Mouse (Mus musculus) liver, embryonic 12.5 days (tissue): ENCODE measurements around the gene Wwox. TPM values are rescaled to one million over a fixed set of nuclear protein-coding genes. Genes with fewer than 3 reads are reported as not detected.

ENCODE experiments used
- ATAC-seq: fragments of 200-750 bp; cut with Nextera tagmentation; 2 replicates; pipeline ENCODE4 v1.8.0; 2017; ENCODE audit warnings: moderate number of reproducible peaks, mild to moderate bottlenecking, moderate library complexity
- H3K27ac ChIP-seq: fragments of 300-500 bp; sonication (generic); 2 replicates; pipeline ENCODE4 v1.5.1; 2016; ENCODE audit warnings: mild to moderate bottlenecking
- H3K27me3 ChIP-seq: fragments of 300-500 bp; sonication (generic); replicated peaks from 2 replicates; pipeline ENCODE4 v1.6.1; 2016; ENCODE audit warnings: mild to moderate bottlenecking, moderate library complexity
- H3K36me3 ChIP-seq: fragments of 300-500 bp; sonication (generic); 2 replicates; pipeline ENCODE4 v1.6.1; 2016; ENCODE audit warnings: mild to moderate bottlenecking, moderate library complexity
- H3K4me1 ChIP-seq: fragments of 300-500 bp; sonication (generic); 2 replicates; pipeline ENCODE4 v1.6.1; 2016
- H3K4me2 ChIP-seq: fragments of 300-500 bp; sonication (generic); 2 replicates; pipeline ENCODE4 v1.6.1; 2016; ENCODE audit warnings: mild to moderate bottlenecking, moderate library complexity
- H3K4me3 ChIP-seq: fragments of 300-500 bp; sonication (generic); 2 replicates; pipeline ENCODE4 v1.5.1; 2016; ENCODE audit warnings: mild to moderate bottlenecking, moderate library complexity
- H3K9ac ChIP-seq: fragments of 300-500 bp; sonication (generic); 2 replicates; pipeline ENCODE4 v1.6.1; 2016; ENCODE audit warnings: mild to moderate bottlenecking, moderate library complexity
- H3K9me3 ChIP-seq: fragments of 300-500 bp; sonication (generic); replicated peaks from 2 replicates; pipeline ENCODE4 v1.6.1; 2016; ENCODE audit warnings: mild to moderate bottlenecking, moderate library complexity
- WGBS: fragments of 180-500 bp; shearing (Covaris S2); methylation state at CpG from one replicate; pipeline ENCODE4 v1.1.7; 2016; ENCODE audit not compliant: insufficient replicate concordance; 5-methylcytosine and 5-hydroxymethylcytosine counted together
- polyA plus RNA-seq: library from polyadenylated mRNA; unstranded; fragments of >200 nt; fragmentation: Nextera tagmentation; extraction: Ambion mirVana; gene quantifications from 2 replicates; pipeline ENCODE4 v1.2.1, GENCODE M21; 2016

Gene Wwox
- polyA plus RNA-seq, 1 experiment from 2014 or later, result 5.2 TPM

GRCm38 (mm10) chr8:115109309-115109708, 669.9 kb downstream of the Wwox start:
- ATAC-seq, result no peak
- H3K9ac ChIP-seq, result no peak overlapping the region
- no peak overlapping the region for H3K4me3 ChIP-seq
- 0 out of 2 replicates have a peak, but pooled peaks cover 3% of the 10 kb centered on the region for H3K4me1 ChIP-seq
- no peaks in the 10 kb centered on the region for H3K27me3 ChIP-seq
- no peaks in the 10 kb centered on the region for H3K36me3 ChIP-seq
- no peak overlapping the region for H3K27ac ChIP-seq
- H3K9me3 ChIP-seq, result no peaks in the 10 kb centered on the region
- WGBS, result 63% methylated on average over 3 of the region's 3 CpGs
- H3K4me2 ChIP-seq, result no peak overlapping the region

- 46% methylated on average over 9 of the region's 9 CpGs for WGBS
- no peak overlapping the region for H3K4me3 ChIP-seq
- H3K27ac ChIP-seq, result no peak overlapping the region
- 0 out of 2 replicates have a peak, but pooled peaks cover 3% of the 10 kb centered on the region for H3K4me1 ChIP-seq
- no peak overlapping the region for H3K9ac ChIP-seq
- no peaks in the 10 kb centered on the region for H3K36me3 ChIP-seq
- no peak overlapping the region for H3K4me2 ChIP-seq
- no peaks in the 10 kb centered on the region for H3K9me3 ChIP-seq
- ATAC-seq, result no peak
- H3K27me3 ChIP-seq, result no peaks in the 10 kb centered on the region
Measured at GRCm38 (mm10) chr8:115110423-115110822, 671.0 kb downstream of the Wwox start.

GRCm38 (mm10) chr8:115112062-115112461, 672.6 kb downstream of the Wwox start:
- WGBS, result 62% methylated on average over 2 of the region's 2 CpGs

GRCm38 (mm10) chr8:115114498-115114897, 675.0 kb downstream of the Wwox start:
- H3K9ac ChIP-seq, result no peak overlapping the region
- no peaks in the 10 kb centered on the region for H3K36me3 ChIP-seq
- no peak overlapping the region for H3K27ac ChIP-seq
- H3K4me3 ChIP-seq, result no peak overlapping the region
- no peak overlapping the region for H3K4me2 ChIP-seq
- WGBS, result 52% methylated on average over 6 of the region's 6 CpGs
- no peaks in the 10 kb centered on the region for H3K9me3 ChIP-seq
- ATAC-seq, result no peak
- H3K27me3 ChIP-seq, result no peaks in the 10 kb centered on the region
- H3K4me1 ChIP-seq, result 0 out of 2 replicates have a peak, but pooled peaks cover 3% of the 10 kb centered on the region

More at GRCm38 (mm10) chr8:115112062-115112461, 672.6 kb downstream of the Wwox start:
- 0 out of 2 replicates have a peak, but pooled peaks cover 3% of the 10 kb centered on the region for H3K4me1 ChIP-seq
- ATAC-seq, result no peak
- H3K4me2 ChIP-seq, result no peak overlapping the region
- no peak overlapping the region for H3K27ac ChIP-seq
- no peak overlapping the region for H3K9ac ChIP-seq
- H3K27me3 ChIP-seq, result no peaks in the 10 kb centered on the region
- no peaks in the 10 kb centered on the region for H3K36me3 ChIP-seq
- H3K9me3 ChIP-seq, result no peaks in the 10 kb centered on the region
- no peak overlapping the region for H3K4me3 ChIP-seq

GRCm38 (mm10) chr8:115126081-115126480, 686.6 kb downstream of the Wwox start:
- Histone ChIP-seq H3K9ac (no peak overlapping the region), H3K4me2 (no peak overlapping the region), H3K4me1 (no peaks in the 10 kb centered on the region), H3K27me3 (no peaks in the 10 kb centered on the region), H3K4me3 (no peak overlapping the region), H3K36me3 (no peaks in the 10 kb centered on the region), H3K9me3 (no peaks in the 10 kb centered on the region), H3K27ac (no peak overlapping the region)
- 79% methylated on average over 7 of the region's 7 CpGs for WGBS
- ATAC-seq, result no peak

- Histone ChIP-seq H3K9me3 (no peaks in the 10 kb centered on the region), H3K27me3 (no peaks in the 10 kb centered on the region), H3K9ac (no peak overlapping the region), H3K36me3 (no peaks in the 10 kb centered on the region), H3K4me3 (no peak overlapping the region), H3K4me2 (no peak overlapping the region), H3K4me1 (no peaks in the 10 kb centered on the region), H3K27ac (no peak overlapping the region)
- no peak for ATAC-seq
- 70% methylated on average over 5 of the region's 5 CpGs for WGBS
Measured at GRCm38 (mm10) chr8:115126674-115127073, 687.2 kb downstream of the Wwox start.

- no peak overlapping the region for H3K9ac ChIP-seq
- no peak overlapping the region for H3K4me2 ChIP-seq
- H3K36me3 ChIP-seq, result no peaks in the 10 kb centered on the region
- no peak overlapping the region for H3K27ac ChIP-seq
- no peaks in the 10 kb centered on the region for H3K4me1 ChIP-seq
- 75% methylated on average over 4 of the region's 4 CpGs for WGBS
- no peak overlapping the region for H3K4me3 ChIP-seq
- no peak for ATAC-seq
- no peaks in the 10 kb centered on the region for H3K27me3 ChIP-seq
- H3K9me3 ChIP-seq, result no peaks in the 10 kb centered on the region
Measured at GRCm38 (mm10) chr8:115129307-115129706, 689.9 kb downstream of the Wwox start.

GRCm38 (mm10) chr8:115133119-115133518, 693.7 kb downstream of the Wwox start:
- H3K9ac ChIP-seq, result no peak overlapping the region
- H3K4me1 ChIP-seq, result no peaks in the 10 kb centered on the region
- no peak for ATAC-seq
- 55% methylated on average over 17 of the region's 17 CpGs for WGBS
- H3K27ac ChIP-seq, result no peak overlapping the region
- H3K36me3 ChIP-seq, result no peaks in the 10 kb centered on the region
- H3K4me3 ChIP-seq, result no peak overlapping the region
- no peaks in the 10 kb centered on the region for H3K27me3 ChIP-seq
- no peak overlapping the region for H3K4me2 ChIP-seq
- no peaks in the 10 kb centered on the region for H3K9me3 ChIP-seq

GRCm38 (mm10) chr8:115133711-115134218, 694.3 kb downstream of the Wwox start:
- no peaks in the 10 kb centered on the region for H3K4me1 ChIP-seq
- H3K27ac ChIP-seq, result no peak overlapping the region
- ATAC-seq, result no peak
- H3K27me3 ChIP-seq, result no peaks in the 10 kb centered on the region
- 53% methylated on average over 7 of the region's 7 CpGs for WGBS
- H3K4me3 ChIP-seq, result no peak overlapping the region
- no peak overlapping the region for H3K4me2 ChIP-seq
- no peak overlapping the region for H3K9ac ChIP-seq
- H3K9me3 ChIP-seq, result no peaks in the 10 kb centered on the region
- no peaks in the 10 kb centered on the region for H3K36me3 ChIP-seq

- H3K9ac ChIP-seq, result no peak overlapping the region
- WGBS, result 69% methylated on average over 10 of the region's 10 CpGs
- no peaks in the 10 kb centered on the region for H3K36me3 ChIP-seq
- 0 out of 2 replicates have a peak, but pooled peaks cover 3% of the 10 kb centered on the region for H3K27me3 ChIP-seq
- H3K4me3 ChIP-seq, result no peak overlapping the region
- no peak overlapping the region for H3K27ac ChIP-seq
- H3K4me1 ChIP-seq, result no peaks in the 10 kb centered on the region
- no peaks in the 10 kb centered on the region for H3K9me3 ChIP-seq
- no peak overlapping the region for H3K4me2 ChIP-seq
- ATAC-seq, result no peak
Measured at GRCm38 (mm10) chr8:115136888-115137287, 697.4 kb downstream of the Wwox start.

GRCm38 (mm10) chr8:115141614-115142013, 702.2 kb downstream of the Wwox start:
- ATAC-seq, result no peak
- H3K27me3 ChIP-seq, result peaks cover 6% of the 10 kb centered on the region; the same call in 1 of the 2 replicates
- no peaks in the 10 kb centered on the region for H3K36me3 ChIP-seq
- H3K4me3 ChIP-seq, result no peak overlapping the region
- no peaks in the 10 kb centered on the region for H3K9me3 ChIP-seq
- H3K4me2 ChIP-seq, result no peak overlapping the region
- H3K4me1 ChIP-seq, result peaks cover 6% of the 10 kb centered on the region
- 79% methylated on average over 8 of the region's 8 CpGs for WGBS
- no peak overlapping the region for H3K27ac ChIP-seq
- H3K9ac ChIP-seq, result no peak overlapping the region

- H3K27ac ChIP-seq, result no peak overlapping the region
- ATAC-seq, result no peak
- H3K36me3 ChIP-seq, result no peaks in the 10 kb centered on the region
- WGBS, result 53% methylated on average over 9 of the region's 9 CpGs
- H3K27me3 ChIP-seq, result peaks cover 6% of the 10 kb centered on the region; the same call in 1 of the 2 replicates
- H3K4me2 ChIP-seq, result no peak overlapping the region
- H3K4me3 ChIP-seq, result no peak overlapping the region
- no peaks in the 10 kb centered on the region for H3K9me3 ChIP-seq
- H3K4me1 ChIP-seq, result peaks cover 12% of the 10 kb centered on the region
- no peak overlapping the region for H3K9ac ChIP-seq
Measured at GRCm38 (mm10) chr8:115143530-115144320, 704.3 kb downstream of the Wwox start.
